Mouse (Mus musculus) CH12.LX (cell line): ENCODE measurements around the gene B230217C12Rik. TPM values are rescaled to one million over a fixed set of nuclear protein-coding genes. Genes with fewer than 3 reads are reported as not detected.

Experiments
- polyA plus RNA-seq: library from polyadenylated mRNA; unstranded; fragments of >175 nt; gene quantifications from 2 replicates; pipeline ENCODE4 v1.2.1, GENCODE M21; 2012; ENCODE audit warnings: low read depth; ENCODE audit not compliant: insufficient read length
- total RNA-seq, 2 experiments: library from RNA; depleted of rRNA; stranded (reverse); fragments of 300-350 nt in 1 of 2; fragments of >200 nt in 1 of 2; gene quantifications; 2 replicates each; pipeline ENCODE4 v1.2.3; 2012 to 2014

Gene B230217C12Rik
- total and polyA plus RNA-seq, 3 experiments: 4.6 to 14.0 (median 11.9) TPM

Other genes with a start within 250 kb of the B230217C12Rik start
- 4.2 and 5.0 TPM in 2 replicates for gene Epop, start 211.1 kb upstream of the B230217C12Rik start, total RNA-seq (2012; rRNA removed)
- 1.7 and 2.1 TPM in 2 replicates for gene Epop, start 211.1 kb upstream of the B230217C12Rik start, total RNA-seq (2014; rRNA removed)
- gene Epop, start 211.1 kb upstream of the B230217C12Rik start, polyA plus RNA-seq: 8.3 and 8.4 TPM in 2 replicates
- gene Mllt6, start 177.4 kb upstream of the B230217C12Rik start, total RNA-seq (2012; rRNA removed): 50.7 and 55.6 TPM in 2 replicates
- gene Mllt6, start 177.4 kb upstream of the B230217C12Rik start, total RNA-seq (2014; rRNA removed): 24.3 and 25.3 TPM in 2 replicates
- 38.3 and 43.0 TPM in 2 replicates for gene Mllt6, start 177.4 kb upstream of the B230217C12Rik start, polyA plus RNA-seq
- gene Cisd3, start 155.0 kb upstream of the B230217C12Rik start, total RNA-seq (2012; rRNA removed): 141 and 157 TPM in 2 replicates
- gene Cisd3, start 155.0 kb upstream of the B230217C12Rik start, total RNA-seq (2014; rRNA removed): 63.8 and 66.1 TPM in 2 replicates
- 169 and 221 TPM in 2 replicates for gene Cisd3, start 155.0 kb upstream of the B230217C12Rik start, polyA plus RNA-seq
- gene Pcgf2, start 140.3 kb upstream of the B230217C12Rik start, total RNA-seq (2012; rRNA removed): 5.6 and 7.9 TPM in 2 replicates
- gene Pcgf2, start 140.3 kb upstream of the B230217C12Rik start, total RNA-seq (2014; rRNA removed): 0.81 and 0.99 TPM in 2 replicates
- 16.3 and 19.5 TPM in 2 replicates for gene Pcgf2, start 140.3 kb upstream of the B230217C12Rik start, polyA plus RNA-seq
- gene Psmb3, start 137.4 kb upstream of the B230217C12Rik start, total RNA-seq (2012; rRNA removed): 863 and 969 TPM in 2 replicates
- 1,070 and 1,251 TPM in 2 replicates for gene Psmb3, start 137.4 kb upstream of the B230217C12Rik start, total RNA-seq (2014; rRNA removed)
- gene Psmb3, start 137.4 kb upstream of the B230217C12Rik start, polyA plus RNA-seq: 560 and 594 TPM in 2 replicates
- 28.7 and 30.8 TPM in 2 replicates for gene Pip4k2b, start 96.1 kb upstream of the B230217C12Rik start, total RNA-seq (2012; rRNA removed)
- gene Pip4k2b, start 96.1 kb upstream of the B230217C12Rik start, total RNA-seq (2014; rRNA removed): 20.3 and 23.3 TPM in 2 replicates
- 35.4 and 44.0 TPM in 2 replicates for gene Pip4k2b, start 96.1 kb upstream of the B230217C12Rik start, polyA plus RNA-seq
- gene Cwc25, start 74.2 kb upstream of the B230217C12Rik start, total RNA-seq (2012; rRNA removed): 16.7 and 17.3 TPM in 2 replicates
- gene Cwc25, start 74.2 kb upstream of the B230217C12Rik start, total RNA-seq (2014; rRNA removed): 19.3 and 19.6 TPM in 2 replicates
- gene Cwc25, start 74.2 kb upstream of the B230217C12Rik start, polyA plus RNA-seq: 21.5 and 21.7 TPM in 2 replicates
- 0.47 and 0.50 TPM in 2 replicates for gene 1700001P01Rik, start 64.9 kb upstream of the B230217C12Rik start, total RNA-seq (2012; rRNA removed)
- gene 1700001P01Rik, start 64.9 kb upstream of the B230217C12Rik start, total RNA-seq (2014; rRNA removed): not detected in 2 replicates
- gene 1700001P01Rik, start 64.9 kb upstream of the B230217C12Rik start, polyA plus RNA-seq: 0.41 TPM in 1 of 2 replicates, not detected in the other
- gene Rpl23, start 58.3 kb upstream of the B230217C12Rik start, total RNA-seq (2012; rRNA removed): 2,073 and 2,338 TPM in 2 replicates
- 1,878 and 2,226 TPM in 2 replicates for gene Rpl23, start 58.3 kb upstream of the B230217C12Rik start, total RNA-seq (2014; rRNA removed)
- 1,387 and 2,564 TPM in 2 replicates for gene Rpl23, start 58.3 kb upstream of the B230217C12Rik start, polyA plus RNA-seq
- gene Lasp1, start 41.8 kb upstream of the B230217C12Rik start, total RNA-seq (2012; rRNA removed): 16.8 and 18.6 TPM in 2 replicates
- gene Lasp1, start 41.8 kb upstream of the B230217C12Rik start, total RNA-seq (2014; rRNA removed): 12.3 and 12.5 TPM in 2 replicates
- gene Lasp1, start 41.8 kb upstream of the B230217C12Rik start, polyA plus RNA-seq: 45.1 and 45.4 TPM in 2 replicates
- 0.80 and 1.1 TPM in 2 replicates for gene Fbxo47, start 43.4 kb downstream of the B230217C12Rik start, total RNA-seq (2012; rRNA removed)
- 2.1 and 3.0 TPM in 2 replicates for gene Fbxo47, start 43.4 kb downstream of the B230217C12Rik start, total RNA-seq (2014; rRNA removed)
- gene Fbxo47, start 43.4 kb downstream of the B230217C12Rik start, polyA plus RNA-seq: 1.8 and 2.0 TPM in 2 replicates
- 0.04 and 0.08 TPM in 2 replicates for gene Plxdc1, start 145.7 kb downstream of the B230217C12Rik start, total RNA-seq (2012; rRNA removed)
- gene Plxdc1, start 145.7 kb downstream of the B230217C12Rik start, total RNA-seq (2014; rRNA removed): not detected in 2 replicates
- gene Plxdc1, start 145.7 kb downstream of the B230217C12Rik start, polyA plus RNA-seq: 0.16 TPM in 1 of 2 replicates, not detected in the other
- gene Arl5c, start 155.4 kb downstream of the B230217C12Rik start, total RNA-seq (2012; rRNA removed): 28.2 and 28.5 TPM in 2 replicates
- gene Arl5c, start 155.4 kb downstream of the B230217C12Rik start, total RNA-seq (2014; rRNA removed): 32.2 and 33.1 TPM in 2 replicates
- gene Arl5c, start 155.4 kb downstream of the B230217C12Rik start, polyA plus RNA-seq: 36.1 and 45.5 TPM in 2 replicates
- gene Cacnb1, start 182.3 kb downstream of the B230217C12Rik start, total RNA-seq (2012; rRNA removed): 0.46 and 0.55 TPM in 2 replicates
- 0.12 TPM in 1 of 2 replicates, not detected in the other for gene Cacnb1, start 182.3 kb downstream of the B230217C12Rik start, total RNA-seq (2014; rRNA removed)
- gene Cacnb1, start 182.3 kb downstream of the B230217C12Rik start, polyA plus RNA-seq: 0.36 and 0.59 TPM in 2 replicates
- 5,182 and 5,259 TPM in 2 replicates for gene Rpl19, start 185.9 kb downstream of the B230217C12Rik start, total RNA-seq (2012; rRNA removed)
- 3,446 and 3,465 TPM in 2 replicates for gene Rpl19, start 185.9 kb downstream of the B230217C12Rik start, total RNA-seq (2014; rRNA removed)
- 2,949 and 3,228 TPM in 2 replicates for gene Rpl19, start 185.9 kb downstream of the B230217C12Rik start, polyA plus RNA-seq
- gene Stac2, start 212.7 kb downstream of the B230217C12Rik start, total RNA-seq (2012; rRNA removed): not detected in 2 replicates
- not detected in 2 replicates for gene Stac2, start 212.7 kb downstream of the B230217C12Rik start, total RNA-seq (2014; rRNA removed)
- 0.07 and 0.11 TPM in 2 replicates for gene Stac2, start 212.7 kb downstream of the B230217C12Rik start, polyA plus RNA-seq